Mouse (Mus musculus): ENCODE measurements around the gene Gga3. TPM values are rescaled to one million over a fixed set of nuclear protein-coding genes. Genes with fewer than 3 reads are reported as not detected.
A peak's percentile ranks its signal among the peaks of the same experiment; 100 is the strongest.

Gene Gga3
- polyA plus RNA-seq, 1 experiment: 0.78 TPM

DNA sequence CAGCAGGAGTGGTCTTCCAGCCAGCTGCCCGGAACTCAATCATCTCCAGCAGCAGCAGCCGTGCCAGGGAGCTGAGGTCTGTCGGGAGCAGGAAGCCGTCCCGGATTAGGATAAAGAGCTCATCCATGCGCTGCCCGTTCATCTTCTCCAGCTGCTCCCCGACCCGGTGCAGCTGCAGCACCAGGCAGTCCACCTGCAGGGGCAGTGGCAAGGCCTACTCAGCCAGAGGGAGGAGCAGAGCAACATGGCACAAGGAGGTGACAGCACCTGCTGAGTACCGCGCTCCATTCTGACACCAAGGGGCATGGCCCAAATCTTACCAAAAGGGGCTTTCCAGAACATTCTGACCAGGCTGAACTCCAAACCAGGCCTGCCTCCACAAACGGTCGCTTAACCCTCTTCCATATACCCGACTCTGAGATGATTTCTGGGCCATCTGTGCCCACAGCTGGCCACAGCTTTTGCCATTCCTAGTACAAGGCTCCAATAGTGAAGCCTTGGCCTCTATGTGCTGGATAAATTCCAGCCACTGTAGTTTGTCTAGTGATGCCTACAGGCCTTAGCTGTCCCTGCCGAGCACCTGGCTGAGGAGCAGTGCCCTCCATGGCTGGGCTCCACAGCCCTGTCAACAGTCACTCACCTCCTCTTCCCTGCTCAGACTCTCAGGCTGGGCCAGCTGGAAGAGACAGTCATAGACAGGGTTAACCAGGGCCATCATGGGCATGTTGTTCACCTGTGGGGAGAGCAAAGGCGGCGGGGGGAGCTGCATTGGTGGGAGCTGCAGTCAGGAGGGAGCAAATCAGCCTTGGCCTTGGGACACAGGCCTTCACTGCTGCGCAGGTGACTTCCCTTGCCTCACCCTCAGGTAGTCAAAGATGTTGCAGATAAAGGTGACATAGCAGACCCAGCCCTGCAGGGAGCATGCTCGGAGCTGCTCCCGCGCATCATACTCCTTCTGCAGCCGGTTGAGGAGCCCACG, 4.9 kb upstream of the Gga3 start:
- Histone ChIP-seq H3K9me3 (ENCODE audit: control insufficient read depth, low read length) (no peaks in the 10 kb centered on the region), H3K4me3 (replicated peaks) (no peak overlapping the region), H3K4me1 (ENCODE audit: control insufficient read depth) (peaks cover 58% of the 10 kb centered on the region), H3K36me3 (ENCODE audit: control insufficient read depth) (peaks cover 68% of the 10 kb centered on the region), H3K27me3 (ENCODE audit: control insufficient read depth) (no peaks in the 10 kb centered on the region)
- TF ChIP-seq TAL1 (IDR thresholded peaks at IDR 0.05; ENCODE audit: low read length): no peak
- no peak for TF ChIP-seq GATA1 (IDR thresholded peaks at IDR 0.05; ENCODE audit: low read length)

DNA sequence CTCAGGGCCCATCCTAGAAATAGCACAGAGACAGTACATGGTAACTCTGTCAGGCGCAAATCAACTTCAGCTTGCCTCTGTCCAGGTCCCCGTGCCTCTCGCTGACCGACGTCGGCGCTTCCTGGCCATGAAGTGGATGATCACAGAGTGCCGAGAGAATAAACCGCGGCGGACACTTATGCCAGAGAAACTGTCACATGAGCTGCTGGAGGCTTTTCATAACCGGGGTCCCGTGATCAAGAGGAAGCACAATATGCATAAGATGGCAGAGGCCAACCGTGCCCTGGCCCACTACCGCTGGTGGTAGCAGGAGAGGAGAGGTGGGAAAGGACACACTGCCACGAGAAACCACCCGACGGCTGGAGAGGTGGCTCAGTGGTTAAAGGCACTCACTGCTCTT, 2.9 kb upstream of the Gga3 start:
- no peaks in the 10 kb centered on the region for H3K9me3 ChIP-seq (ENCODE audit: control insufficient read depth, low read length)
- no peaks in the 10 kb centered on the region for H3K27me3 ChIP-seq (ENCODE audit: control insufficient read depth)
- TF ChIP-seq GATA1 (IDR thresholded peaks at IDR 0.05; ENCODE audit: low read length) (no peak), TAL1 (IDR thresholded peaks at IDR 0.05; ENCODE audit: low read length) (no peak)
- H3K36me3 ChIP-seq (ENCODE audit: control insufficient read depth): peaks cover 77% of the 10 kb centered on the region
- no peak overlapping the region for H3K4me3 ChIP-seq (replicated peaks)
- H3K4me1 ChIP-seq (ENCODE audit: control insufficient read depth): peaks cover 56% of the 10 kb centered on the region

DNA sequence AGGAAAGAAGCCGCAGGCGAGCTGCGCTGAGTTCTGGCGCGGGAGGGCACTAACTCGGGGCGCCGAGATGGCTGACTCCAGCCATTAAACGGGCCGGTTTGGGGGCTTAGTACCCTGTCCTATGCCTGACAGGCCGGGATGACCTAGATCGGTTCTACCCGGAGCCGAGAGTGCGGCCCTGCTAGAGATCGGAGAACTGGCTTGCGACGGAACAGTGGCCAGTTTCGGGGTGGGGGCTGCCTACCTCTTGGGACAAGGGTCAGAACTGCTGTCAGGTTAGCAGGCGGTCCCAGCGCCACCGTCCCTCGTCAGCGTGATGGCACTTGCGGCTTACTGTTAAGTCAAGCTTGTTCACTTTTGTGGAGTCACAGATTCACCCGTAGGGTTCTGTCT, 449 bp upstream of the Gga3 start:
- TF ChIP-seq GATA1 (IDR thresholded peaks at IDR 0.05; ENCODE audit: low read length) (no peak), TAL1 (IDR thresholded peaks at IDR 0.05; ENCODE audit: low read length) (no peak)
- Histone ChIP-seq H3K4me1 (ENCODE audit: control insufficient read depth) (peaks cover 61% of the 10 kb centered on the region), H3K27me3 (ENCODE audit: control insufficient read depth) (no peaks in the 10 kb centered on the region), H3K9me3 (ENCODE audit: control insufficient read depth, low read length) (no peaks in the 10 kb centered on the region), H3K36me3 (ENCODE audit: control insufficient read depth) (peaks cover 76% of the 10 kb centered on the region), H3K4me3 (replicated peaks) (peak overlapping the region; percentile 70)

DNA sequence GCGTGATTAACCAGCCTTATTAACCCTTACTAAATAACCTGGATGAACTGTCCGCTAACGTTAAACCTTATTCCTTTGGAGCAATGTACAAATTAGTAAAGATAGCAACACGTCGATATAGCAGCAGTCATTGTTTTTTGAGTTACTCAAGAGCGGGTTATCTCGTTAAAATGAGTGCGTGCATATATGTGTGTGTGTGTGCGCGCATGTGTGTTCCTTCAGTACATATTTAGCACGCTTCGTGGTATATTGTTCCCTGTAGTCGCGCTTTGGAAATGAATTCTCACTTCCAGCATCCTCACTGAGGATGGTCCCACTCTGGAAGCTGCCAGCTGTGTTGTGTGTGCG, 749 bp downstream of the Gga3 start:
- peaks cover 74% of the 10 kb centered on the region for H3K36me3 ChIP-seq (ENCODE audit: control insufficient read depth)
- TF ChIP-seq GATA1 (IDR thresholded peaks at IDR 0.05; ENCODE audit: low read length) (no peak), TAL1 (IDR thresholded peaks at IDR 0.05; ENCODE audit: low read length) (no peak)

DNA sequence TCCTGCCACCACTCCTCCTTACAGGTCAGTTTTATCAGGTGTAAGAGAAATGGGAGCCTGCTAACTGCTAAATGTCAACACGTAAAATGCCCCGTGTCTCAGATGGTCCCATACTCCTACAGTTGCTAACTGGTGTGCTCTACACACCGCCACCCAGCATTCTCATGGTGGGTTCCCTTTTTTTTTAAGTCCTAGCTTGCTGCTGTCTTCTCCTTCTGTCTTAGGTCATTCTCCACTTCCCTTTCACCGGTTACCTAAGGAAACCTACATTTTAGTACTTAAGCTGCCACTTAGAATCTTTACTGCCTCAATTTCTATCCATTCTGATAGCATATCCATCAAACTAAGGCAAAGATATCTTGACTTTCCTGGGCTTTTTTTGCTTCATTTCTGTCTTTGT, 2.7 kb downstream of the Gga3 start:
- peaks cover 56% of the 10 kb centered on the region for H3K4me1 ChIP-seq (ENCODE audit: control insufficient read depth)
- peaks cover 72% of the 10 kb centered on the region for H3K36me3 ChIP-seq (ENCODE audit: control insufficient read depth)

More for the DNA sequence above, 749 bp downstream of the Gga3 start:
- H3K9me3 ChIP-seq (ENCODE audit: control insufficient read depth, low read length): no peaks in the 10 kb centered on the region
- H3K4me1 ChIP-seq (ENCODE audit: control insufficient read depth): peaks cover 57% of the 10 kb centered on the region
- peak overlapping the region; percentile 70 for H3K4me3 ChIP-seq (replicated peaks)
- no peaks in the 10 kb centered on the region for H3K27me3 ChIP-seq (ENCODE audit: control insufficient read depth)

DNA sequence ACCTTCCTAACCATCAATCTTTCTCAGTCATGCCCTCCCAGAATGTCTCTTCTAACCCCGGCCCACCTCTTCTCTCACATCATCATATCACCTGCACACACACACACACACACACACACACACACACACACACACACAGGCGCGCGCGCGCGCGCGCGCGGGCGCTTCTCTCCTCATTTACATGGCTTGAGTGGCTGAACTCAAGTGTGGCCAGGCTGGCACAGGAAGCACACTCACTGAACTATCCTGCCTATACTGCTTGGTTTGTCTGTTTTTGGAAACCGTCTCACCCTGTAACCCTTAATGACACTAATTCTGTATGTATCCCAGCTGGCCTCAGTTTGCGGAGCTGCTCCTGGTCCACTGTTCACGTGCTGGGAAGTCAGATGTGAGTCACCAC, 3.1 kb downstream of the Gga3 start:
- H3K4me3 ChIP-seq (replicated peaks): no peak overlapping the region
- H3K9me3 ChIP-seq (ENCODE audit: control insufficient read depth, low read length): no peaks in the 10 kb centered on the region
- peaks cover 72% of the 10 kb centered on the region for H3K36me3 ChIP-seq (ENCODE audit: control insufficient read depth)
- peaks cover 56% of the 10 kb centered on the region for H3K4me1 ChIP-seq (ENCODE audit: control insufficient read depth)
- H3K27me3 ChIP-seq (ENCODE audit: control insufficient read depth): no peaks in the 10 kb centered on the region
- no peak for TF ChIP-seq GATA1 (IDR thresholded peaks at IDR 0.05; ENCODE audit: low read length)
- no peak for TF ChIP-seq TAL1 (IDR thresholded peaks at IDR 0.05; ENCODE audit: low read length)

More for the DNA sequence above, 2.7 kb downstream of the Gga3 start:
- TF ChIP-seq TAL1 (IDR thresholded peaks at IDR 0.05; ENCODE audit: low read length) (no peak), GATA1 (IDR thresholded peaks at IDR 0.05; ENCODE audit: low read length) (no peak)
- Histone ChIP-seq H3K9me3 (ENCODE audit: control insufficient read depth, low read length) (no peaks in the 10 kb centered on the region), H3K27me3 (ENCODE audit: control insufficient read depth) (no peaks in the 10 kb centered on the region), H3K4me3 (replicated peaks) (no peak overlapping the region)

DNA sequence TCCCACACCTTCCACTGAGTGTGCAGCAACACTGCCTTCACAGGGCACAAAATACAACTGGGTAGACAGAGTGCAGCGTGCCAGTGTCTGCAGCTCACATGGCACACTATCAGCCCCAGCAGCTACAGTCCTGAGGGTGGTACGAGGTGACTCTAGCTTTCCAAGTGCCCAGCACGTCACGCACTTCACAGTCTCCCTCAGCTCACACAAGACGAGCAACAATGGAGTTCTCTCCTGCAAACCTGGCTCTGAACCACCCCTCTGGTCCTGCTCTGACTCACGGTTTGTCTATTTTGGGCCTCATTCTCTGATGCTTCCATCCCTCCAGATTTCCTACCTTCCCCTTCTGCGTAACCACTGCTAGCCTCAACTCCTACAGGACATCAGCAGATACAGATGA, 4.1 kb downstream of the Gga3 start:
- Histone ChIP-seq H3K4me3 (replicated peaks) (peak overlapping the region; percentile 5), H3K9me3 (ENCODE audit: control insufficient read depth, low read length) (no peaks in the 10 kb centered on the region), H3K36me3 (ENCODE audit: control insufficient read depth) (peaks cover 71% of the 10 kb centered on the region), H3K4me1 (ENCODE audit: control insufficient read depth) (peaks cover 45% of the 10 kb centered on the region), H3K27me3 (ENCODE audit: control insufficient read depth) (no peaks in the 10 kb centered on the region)
- TF ChIP-seq GATA1 (IDR thresholded peaks at IDR 0.05; ENCODE audit: low read length) (no peak), TAL1 (IDR thresholded peaks at IDR 0.05; ENCODE audit: low read length) (no peak)

DNA sequence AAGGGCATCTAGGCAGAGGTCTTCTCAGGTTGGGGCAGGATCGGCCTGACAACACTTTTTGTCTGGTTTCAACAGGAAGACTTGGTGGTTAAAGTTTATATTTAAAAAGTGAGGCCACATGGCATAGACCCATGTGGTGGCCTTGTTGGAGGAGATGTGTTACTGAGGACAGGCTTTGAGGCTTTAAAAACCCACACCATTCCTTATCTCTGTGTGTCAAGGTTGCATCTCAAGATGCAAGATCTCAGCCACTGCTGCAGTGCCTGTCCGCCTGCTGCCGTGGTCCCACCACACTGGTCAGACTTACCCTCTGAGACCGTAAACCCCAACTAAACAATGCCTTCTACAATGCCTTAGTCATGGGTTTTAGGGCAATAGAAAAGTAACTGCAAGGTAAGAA, 5.5 kb downstream of the Gga3 start:
- Histone ChIP-seq H3K4me3 (replicated peaks) (no peak overlapping the region), H3K36me3 (ENCODE audit: control insufficient read depth) (peaks cover 85% of the 10 kb centered on the region), H3K4me1 (ENCODE audit: control insufficient read depth) (peaks cover 40% of the 10 kb centered on the region)

DNA sequence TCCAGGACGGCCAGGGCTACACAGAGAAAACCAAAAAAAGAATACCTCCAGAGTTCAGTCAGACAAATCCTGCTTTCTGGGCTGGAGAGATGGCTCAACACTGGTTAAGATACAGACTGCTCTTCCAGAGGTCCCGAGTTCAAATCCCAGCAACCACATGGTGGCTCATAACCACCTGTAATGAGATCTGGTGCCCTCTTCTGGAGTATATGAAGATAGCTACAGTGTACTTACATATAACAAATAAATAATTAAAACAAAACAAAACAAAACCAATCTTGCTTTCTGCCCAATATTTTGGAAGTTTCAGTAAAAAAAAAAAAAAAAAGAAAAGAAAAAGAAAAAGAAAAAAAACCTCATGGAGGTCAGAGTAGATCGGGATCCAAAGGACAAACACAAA, 8.6 kb downstream of the Gga3 start:
- Histone ChIP-seq H3K9me3 (ENCODE audit: control insufficient read depth, low read length) (no peaks in the 10 kb centered on the region), H3K4me3 (replicated peaks) (no peak overlapping the region), H3K36me3 (ENCODE audit: control insufficient read depth) (peaks cover 90% of the 10 kb centered on the region), H3K4me1 (ENCODE audit: control insufficient read depth) (peaks cover 11% of the 10 kb centered on the region), H3K27me3 (ENCODE audit: control insufficient read depth) (no peaks in the 10 kb centered on the region)
- TF ChIP-seq GATA1 (IDR thresholded peaks at IDR 0.05; ENCODE audit: low read length) (no peak), TAL1 (IDR thresholded peaks at IDR 0.05; ENCODE audit: low read length) (no peak)

More for the DNA sequence above, 5.5 kb downstream of the Gga3 start:
- Histone ChIP-seq H3K9me3 (ENCODE audit: control insufficient read depth, low read length) (no peaks in the 10 kb centered on the region), H3K27me3 (ENCODE audit: control insufficient read depth) (no peaks in the 10 kb centered on the region)
- no peak for TF ChIP-seq GATA1 (IDR thresholded peaks at IDR 0.05; ENCODE audit: low read length)
- no peak for TF ChIP-seq TAL1 (IDR thresholded peaks at IDR 0.05; ENCODE audit: low read length)
